Mouse (Mus musculus): ENCODE data around the gene 4930562C15Rik. TPM values are rescaled to one million over a fixed set of nuclear protein-coding genes. Genes with fewer than 3 reads are reported as not detected.

4930562C15Rik gene
- polyA plus RNA-seq, 1 experiment from 2014 or later, result 0.13 TPM

DNA sequence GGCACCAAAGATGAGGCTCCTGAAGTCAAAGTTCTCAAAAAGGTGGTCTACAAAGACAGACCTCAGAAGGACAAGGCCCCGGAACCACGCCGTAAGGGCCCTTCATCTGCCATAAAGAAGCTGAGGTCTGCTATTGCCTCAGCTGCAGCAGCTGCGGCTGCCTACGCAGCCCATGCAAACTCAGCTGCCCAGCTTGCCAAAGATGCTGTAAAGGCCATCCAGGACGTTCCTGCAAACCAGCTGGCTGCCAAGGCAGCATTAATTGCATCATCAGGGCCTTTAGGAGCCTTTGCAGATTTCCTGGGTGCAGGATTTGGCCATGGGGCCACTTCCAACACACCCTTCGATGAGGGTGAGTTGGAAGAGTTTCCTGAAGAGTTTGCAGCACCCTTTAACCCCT, 15.1 kb downstream of the 4930562C15Rik start:
- H3K4me3 ChIP-seq (ENCODE audit: low read length), result no peak overlapping the region
- ATAC-seq, result no peak
- H3K36me3 ChIP-seq (ENCODE audit: control insufficient read depth, insufficient read depth, low read length), result no peaks in the 10 kb centered on the region
- no peaks in the 10 kb centered on the region for H3K4me1 ChIP-seq (ENCODE audit: control insufficient read depth, insufficient read depth, low read depth, low read length)
- H3K9ac ChIP-seq (ENCODE audit: low read depth, low read length), result no peak overlapping the region
- H3K4me2 ChIP-seq (ENCODE audit: low read length), result no peak overlapping the region
- H3K27me3 ChIP-seq (replicated peaks; ENCODE audit: control insufficient read depth, insufficient read depth, low read length), result no peaks in the 10 kb centered on the region
- no peaks in the 10 kb centered on the region for H3K9me3 ChIP-seq (ENCODE audit: control insufficient read depth, low read length)
- 76% methylated on average over 7 of the region's 7 CpGs for WGBS
- no peak overlapping the region for H3K27ac ChIP-seq (ENCODE audit: low read depth, low read length)

DNA sequence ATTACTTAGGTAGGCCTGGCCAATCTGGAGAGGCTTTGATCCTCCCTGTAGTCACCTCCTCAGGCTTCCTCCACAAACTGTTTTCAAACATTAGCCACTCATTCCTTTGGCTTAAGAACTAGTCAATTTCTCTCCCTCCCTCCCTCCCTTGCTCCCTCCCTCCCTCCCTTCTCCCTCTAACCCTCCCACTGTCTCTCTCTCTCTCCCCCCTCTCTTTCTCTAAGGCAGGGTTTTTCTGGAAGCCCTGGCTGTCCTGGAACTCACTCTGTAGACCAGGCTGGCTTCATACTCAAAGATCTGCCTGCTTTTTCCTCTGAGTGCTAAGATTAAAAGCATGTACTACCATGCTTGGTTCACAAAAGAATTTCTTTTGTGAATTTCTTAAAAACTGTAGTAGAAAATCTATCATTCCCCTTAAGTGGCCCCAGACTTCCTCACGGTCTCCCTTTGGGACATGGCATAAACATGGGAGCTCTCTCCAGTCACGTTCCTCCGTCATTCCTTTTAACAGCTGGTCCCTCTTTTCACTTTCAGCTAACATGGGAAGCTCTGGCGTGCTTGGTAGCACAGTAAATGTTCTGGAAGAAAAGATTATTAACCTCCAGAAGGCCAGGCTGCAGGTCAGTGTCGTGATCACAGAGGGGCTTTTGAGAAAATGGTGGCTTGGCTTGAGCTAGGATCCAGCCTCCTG, 15.9 kb downstream of the 4930562C15Rik start:
- no peak for ATAC-seq

DNA sequence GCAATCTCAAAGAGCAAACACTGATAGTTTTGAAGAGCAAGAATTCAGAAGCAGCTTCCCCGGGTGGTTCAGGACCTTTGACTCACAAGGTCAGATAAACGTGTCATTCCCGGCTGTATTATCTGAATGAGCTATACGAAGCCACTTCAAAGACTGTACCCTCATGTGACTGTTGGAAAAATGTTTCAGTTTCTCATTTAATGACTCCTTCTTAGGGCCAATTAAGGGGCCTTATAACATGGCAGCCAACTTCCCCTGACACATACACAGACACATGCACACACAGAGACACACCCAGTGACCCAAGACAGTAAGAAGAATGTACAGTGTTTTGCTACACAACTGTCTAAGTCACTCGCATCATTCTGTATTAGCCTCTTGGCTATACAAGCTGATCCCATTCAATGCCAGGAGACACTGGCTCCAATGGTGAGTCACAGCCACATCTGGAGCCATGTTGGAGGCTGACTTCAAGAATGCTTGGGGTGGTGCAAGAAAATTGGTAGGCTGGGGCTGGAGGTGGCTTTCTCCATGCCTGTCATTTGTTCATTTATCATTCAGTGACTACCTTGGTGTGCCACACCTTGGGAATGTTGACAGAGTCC, 19.9 kb downstream of the 4930562C15Rik start:
- no peak overlapping the region for H3K27ac ChIP-seq (ENCODE audit: low read depth, low read length)
- H3K9ac ChIP-seq (ENCODE audit: low read depth, low read length), result no peak overlapping the region
- H3K36me3 ChIP-seq (ENCODE audit: control insufficient read depth, insufficient read depth, low read length), result no peaks in the 10 kb centered on the region
- no peaks in the 10 kb centered on the region for H3K27me3 ChIP-seq (replicated peaks; ENCODE audit: control insufficient read depth, insufficient read depth, low read length)
- 74% methylated on average over 5 of the region's 5 CpGs for WGBS
- H3K4me1 ChIP-seq (ENCODE audit: control insufficient read depth, insufficient read depth, low read depth, low read length), result no peaks in the 10 kb centered on the region
- ATAC-seq, result no peak
- H3K4me2 ChIP-seq (ENCODE audit: low read length), result no peak overlapping the region
- no peaks in the 10 kb centered on the region for H3K9me3 ChIP-seq (ENCODE audit: control insufficient read depth, low read length)
- no peak overlapping the region for H3K4me3 ChIP-seq (ENCODE audit: low read length)

More for the DNA sequence above, 15.9 kb downstream of the 4930562C15Rik start:
- Histone ChIP-seq H3K27ac (ENCODE audit: low read depth, low read length) (no peak overlapping the region), H3K4me2 (ENCODE audit: low read length) (no peak overlapping the region), H3K36me3 (ENCODE audit: control insufficient read depth, insufficient read depth, low read length) (no peaks in the 10 kb centered on the region), H3K9me3 (ENCODE audit: control insufficient read depth, low read length) (no peaks in the 10 kb centered on the region), H3K4me1 (ENCODE audit: control insufficient read depth, insufficient read depth, low read depth, low read length) (no peaks in the 10 kb centered on the region), H3K27me3 (replicated peaks; ENCODE audit: control insufficient read depth, insufficient read depth, low read length) (no peaks in the 10 kb centered on the region), H3K4me3 (ENCODE audit: low read length) (no peak overlapping the region), H3K9ac (ENCODE audit: low read depth, low read length) (no peak overlapping the region)
- WGBS, result 61% methylated on average over 5 of the region's 5 CpGs

DNA sequence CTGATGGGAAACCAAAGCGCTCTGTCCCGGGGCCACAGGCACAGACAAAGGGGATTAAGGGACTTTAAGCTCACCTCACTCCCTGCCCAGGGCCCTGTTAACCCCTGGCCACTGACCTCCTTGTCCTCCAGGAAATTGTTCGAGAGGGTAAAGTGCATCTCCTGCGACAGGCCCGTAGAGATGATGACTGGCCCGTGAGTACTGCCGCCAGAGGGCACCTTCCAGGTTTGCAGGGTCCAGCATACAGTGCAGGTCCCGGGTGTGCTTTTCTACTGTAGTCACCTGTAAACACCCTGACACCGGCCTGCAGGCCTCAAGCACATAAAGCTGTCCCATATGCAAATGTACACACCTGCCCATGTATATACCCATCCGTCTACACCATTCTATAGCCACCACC, 26.2 kb downstream of the 4930562C15Rik start:
- no peak overlapping the region for H3K9ac ChIP-seq (ENCODE audit: low read depth, low read length)
- 0 out of 2 replicates have a peak, but pooled peaks have one; percentile 14 for ATAC-seq
- H3K27me3 ChIP-seq (replicated peaks; ENCODE audit: control insufficient read depth, insufficient read depth, low read length), result no peaks in the 10 kb centered on the region
- 50% methylated on average over 10 of the region's 10 CpGs for WGBS
- no peaks in the 10 kb centered on the region for H3K4me1 ChIP-seq (ENCODE audit: control insufficient read depth, insufficient read depth, low read depth, low read length)
- H3K36me3 ChIP-seq (ENCODE audit: control insufficient read depth, insufficient read depth, low read length), result no peaks in the 10 kb centered on the region
- no peak overlapping the region for H3K4me2 ChIP-seq (ENCODE audit: low read length)
- H3K9me3 ChIP-seq (ENCODE audit: control insufficient read depth, low read length), result no peaks in the 10 kb centered on the region
- H3K4me3 ChIP-seq (ENCODE audit: low read length), result no peak overlapping the region
- no peak overlapping the region for H3K27ac ChIP-seq (ENCODE audit: low read depth, low read length)

DNA sequence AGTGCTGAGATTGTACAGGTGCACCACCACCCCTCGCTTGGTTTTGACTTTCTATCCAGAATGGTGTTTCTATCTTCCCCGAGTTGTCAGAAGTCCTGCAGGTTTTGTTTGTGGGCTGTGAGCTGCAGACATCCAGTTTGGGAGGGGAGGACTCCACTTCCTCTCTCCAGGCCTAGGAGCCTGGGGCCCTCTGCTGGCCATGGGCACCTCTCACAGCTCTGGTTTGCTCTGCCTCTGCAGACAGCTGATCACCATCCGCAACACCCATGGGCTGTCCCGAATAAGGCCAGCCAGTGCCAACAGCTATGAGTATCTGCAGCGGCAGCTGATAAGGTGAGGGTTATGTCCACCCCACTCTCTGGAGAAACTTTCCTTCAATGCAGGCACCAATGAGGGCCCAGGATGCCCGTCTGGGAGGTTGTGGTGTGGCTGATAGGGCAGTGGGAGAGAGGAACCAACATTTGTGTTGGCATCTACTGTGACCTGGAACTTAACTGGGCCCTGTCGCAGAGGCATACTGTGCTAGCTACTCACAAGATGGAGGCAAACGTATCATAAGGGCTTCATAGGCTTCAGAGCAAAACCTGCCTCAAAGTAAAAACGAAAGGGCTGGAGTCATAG, 27.8 kb downstream of the 4930562C15Rik start:
- no peaks in the 10 kb centered on the region for H3K36me3 ChIP-seq (ENCODE audit: control insufficient read depth, insufficient read depth, low read length)
- H3K4me1 ChIP-seq (ENCODE audit: control insufficient read depth, insufficient read depth, low read depth, low read length), result no peaks in the 10 kb centered on the region
- no peak overlapping the region for H3K9ac ChIP-seq (ENCODE audit: low read depth, low read length)
- WGBS, result 58% methylated on average over 9 of the region's 9 CpGs
- peak; percentile 81 for ATAC-seq
- no peaks in the 10 kb centered on the region for H3K27me3 ChIP-seq (replicated peaks; ENCODE audit: control insufficient read depth, insufficient read depth, low read length)
- H3K4me3 ChIP-seq (ENCODE audit: low read length), result no peak overlapping the region
- H3K27ac ChIP-seq (ENCODE audit: low read depth, low read length), result no peak overlapping the region
- no peak overlapping the region for H3K4me2 ChIP-seq (ENCODE audit: low read length)
- H3K9me3 ChIP-seq (ENCODE audit: control insufficient read depth, low read length), result no peaks in the 10 kb centered on the region

DNA sequence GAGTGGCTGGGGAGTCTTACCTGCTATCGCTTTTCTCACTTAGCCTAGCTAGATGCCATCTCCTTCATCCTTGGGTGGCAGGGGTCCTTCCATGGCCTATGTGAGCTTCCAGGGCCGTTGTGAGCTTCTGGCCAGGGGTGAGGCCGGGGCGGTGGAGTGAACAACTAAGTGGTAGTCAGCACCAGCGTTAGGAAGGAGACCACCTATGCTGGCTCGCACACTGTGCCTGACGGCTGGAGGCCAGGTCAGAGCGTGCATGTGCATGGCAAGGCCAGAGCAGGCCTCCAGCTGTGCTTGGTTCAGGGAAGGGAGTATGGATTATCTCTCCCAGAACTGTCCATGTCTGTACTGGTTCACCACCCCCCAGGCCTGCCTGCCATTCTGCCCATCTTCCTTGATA, 28.5 kb downstream of the 4930562C15Rik start:
- 79% methylated on average over 8 of the region's 8 CpGs for WGBS
- no peak overlapping the region for H3K4me2 ChIP-seq (ENCODE audit: low read length)

DNA sequence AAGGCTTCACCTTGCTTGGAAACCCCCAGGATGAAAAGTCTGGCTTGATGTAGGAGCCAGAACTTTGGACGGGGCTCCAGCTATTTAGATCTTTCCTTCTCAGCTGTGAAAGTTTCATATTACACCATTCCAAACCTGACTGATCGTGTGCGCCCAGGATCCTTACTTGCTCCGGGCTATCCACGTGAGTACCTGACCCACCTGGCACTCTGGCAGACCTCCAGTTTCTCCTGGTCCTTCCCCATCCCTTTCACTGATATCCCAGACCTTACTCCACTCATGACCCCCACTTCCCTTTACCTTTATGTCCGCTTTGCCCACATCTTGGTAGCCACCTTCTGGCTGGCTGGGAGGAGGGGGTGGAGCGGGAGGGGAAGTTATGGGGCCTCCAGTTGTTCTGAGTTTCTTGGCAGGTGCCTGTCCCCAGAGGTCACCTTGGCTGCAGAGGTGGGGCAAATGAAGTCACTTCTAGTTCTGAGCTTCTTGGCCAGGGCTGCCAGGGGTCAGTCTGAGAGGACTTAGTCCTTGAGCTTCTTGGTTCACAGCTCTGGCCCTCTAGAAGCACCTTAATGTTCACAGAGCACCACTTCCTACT, 31.0 kb downstream of the 4930562C15Rik start:
- Histone ChIP-seq H3K4me2 (ENCODE audit: low read length) (no peak overlapping the region), H3K27ac (ENCODE audit: low read depth, low read length) (no peak overlapping the region), H3K4me3 (ENCODE audit: low read length) (no peak overlapping the region), H3K27me3 (replicated peaks; ENCODE audit: control insufficient read depth, insufficient read depth, low read length) (no peaks in the 10 kb centered on the region), H3K4me1 (ENCODE audit: control insufficient read depth, insufficient read depth, low read depth, low read length) (no peaks in the 10 kb centered on the region), H3K36me3 (ENCODE audit: control insufficient read depth, insufficient read depth, low read length) (peaks cover 10% of the 10 kb centered on the region; the same call in 1 of the 2 replicates), H3K9me3 (ENCODE audit: control insufficient read depth, low read length) (no peaks in the 10 kb centered on the region), H3K9ac (ENCODE audit: low read depth, low read length) (no peak overlapping the region)
- ATAC-seq, result no peak
- 73% methylated on average over 7 of the region's 7 CpGs for WGBS

More for the DNA sequence above, 28.5 kb downstream of the 4930562C15Rik start:
- no peak overlapping the region for H3K4me3 ChIP-seq (ENCODE audit: low read length)
- no peak overlapping the region for H3K9ac ChIP-seq (ENCODE audit: low read depth, low read length)
- no peak for ATAC-seq
- no peak overlapping the region for H3K27ac ChIP-seq (ENCODE audit: low read depth, low read length)
- no peaks in the 10 kb centered on the region for H3K4me1 ChIP-seq (ENCODE audit: control insufficient read depth, insufficient read depth, low read depth, low read length)
- no peaks in the 10 kb centered on the region for H3K9me3 ChIP-seq (ENCODE audit: control insufficient read depth, low read length)
- no peaks in the 10 kb centered on the region for H3K36me3 ChIP-seq (ENCODE audit: control insufficient read depth, insufficient read depth, low read length)
- H3K27me3 ChIP-seq (replicated peaks; ENCODE audit: control insufficient read depth, insufficient read depth, low read length), result no peaks in the 10 kb centered on the region

DNA sequence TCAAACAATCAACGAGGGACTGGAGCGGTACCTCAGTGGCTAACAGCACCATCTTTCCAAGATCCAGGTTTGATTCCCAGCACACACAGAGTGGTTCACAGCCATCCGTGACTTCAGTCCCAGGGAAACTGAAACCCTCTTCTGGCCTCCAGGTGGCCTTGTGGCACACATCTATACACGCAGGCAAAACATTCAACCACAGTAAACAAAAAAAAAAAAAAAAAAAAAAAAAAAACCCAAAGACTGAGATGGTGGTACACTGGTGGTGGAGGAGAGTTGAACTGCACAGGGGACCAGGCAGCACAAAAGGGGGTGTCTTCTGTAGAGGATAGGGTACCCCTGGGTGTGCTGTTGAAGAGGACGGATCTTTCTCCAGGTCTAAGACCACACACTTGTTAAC, 35.3 kb downstream of the 4930562C15Rik start:
- 93% methylated on average over 5 of the region's 5 CpGs for WGBS
- H3K4me2 ChIP-seq (ENCODE audit: low read length), result no peak overlapping the region
- H3K36me3 ChIP-seq (ENCODE audit: control insufficient read depth, insufficient read depth, low read length), result peaks cover 13% of the 10 kb centered on the region; the same call in 1 of the 2 replicates
- H3K4me1 ChIP-seq (ENCODE audit: control insufficient read depth, insufficient read depth, low read depth, low read length), result no peaks in the 10 kb centered on the region
- no peaks in the 10 kb centered on the region for H3K9me3 ChIP-seq (ENCODE audit: control insufficient read depth, low read length)
- no peak for ATAC-seq
- no peak overlapping the region for H3K9ac ChIP-seq (ENCODE audit: low read depth, low read length)
- no peak overlapping the region for H3K4me3 ChIP-seq (ENCODE audit: low read length)
- H3K27me3 ChIP-seq (replicated peaks; ENCODE audit: control insufficient read depth, insufficient read depth, low read length), result no peaks in the 10 kb centered on the region
- no peak overlapping the region for H3K27ac ChIP-seq (ENCODE audit: low read depth, low read length)

DNA sequence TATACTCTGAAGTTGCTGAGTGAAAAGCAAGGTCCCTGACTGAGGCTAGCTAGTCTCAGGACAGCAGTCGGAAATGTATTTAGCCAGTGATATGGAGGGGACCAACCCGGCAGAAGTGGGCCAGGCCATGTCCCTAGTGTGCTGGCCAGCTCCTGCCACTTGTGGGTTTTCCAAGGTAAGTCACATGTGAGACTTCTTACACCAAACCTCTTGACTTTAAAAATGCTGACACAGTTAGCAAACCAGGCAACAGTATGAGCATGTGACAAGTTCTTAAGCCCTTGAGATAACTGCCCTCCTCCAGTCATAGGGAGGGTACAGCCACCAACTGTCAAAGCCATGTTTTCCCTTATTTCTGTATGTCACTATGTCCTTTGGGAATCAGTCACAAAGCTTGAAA, 36.7 kb downstream of the 4930562C15Rik start:
- no peaks in the 10 kb centered on the region for H3K27me3 ChIP-seq (replicated peaks; ENCODE audit: control insufficient read depth, insufficient read depth, low read length)
- no peak overlapping the region for H3K4me2 ChIP-seq (ENCODE audit: low read length)
- H3K27ac ChIP-seq (ENCODE audit: low read depth, low read length), result no peak overlapping the region
- H3K4me3 ChIP-seq (ENCODE audit: low read length), result no peak overlapping the region
- 86% methylated on average over 2 of the region's 2 CpGs for WGBS
- peaks cover 13% of the 10 kb centered on the region; the same call in 1 of the 2 replicates for H3K36me3 ChIP-seq (ENCODE audit: control insufficient read depth, insufficient read depth, low read length)
- H3K9me3 ChIP-seq (ENCODE audit: control insufficient read depth, low read length), result no peaks in the 10 kb centered on the region
- no peak overlapping the region for H3K9ac ChIP-seq (ENCODE audit: low read depth, low read length)
- ATAC-seq, result no peak
- H3K4me1 ChIP-seq (ENCODE audit: control insufficient read depth, insufficient read depth, low read depth, low read length), result peaks cover 7% of the 10 kb centered on the region
